Mouse (Mus musculus): ENCODE measurements around the gene Saxo2. TPM values are rescaled to one million over a fixed set of nuclear protein-coding genes. Genes with fewer than 3 reads are reported as not detected.

The Saxo2 gene
- polyA plus RNA-seq, 1 experiment from 2014 or later: 6.1 TPM

DNA sequence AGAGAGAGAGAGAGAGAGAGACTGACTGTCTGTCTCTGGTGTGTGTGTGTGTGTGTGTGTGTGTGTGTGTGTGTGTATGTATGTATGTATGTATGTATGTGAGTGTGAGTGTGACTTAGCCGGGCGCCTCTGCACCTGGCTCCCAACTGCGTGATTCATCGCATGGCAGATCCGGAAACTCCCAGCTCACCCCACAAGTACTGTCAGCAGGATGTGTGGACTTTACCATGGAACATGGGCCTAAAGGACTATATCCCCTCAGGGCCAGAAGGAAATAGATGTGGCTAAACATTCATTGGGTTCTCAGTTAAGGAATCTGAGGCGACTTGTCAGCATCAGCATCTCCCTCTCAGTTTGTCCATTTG, 735 bp upstream of the Saxo2 start:
- peak overlapping the region; percentile 58 for H3K4me3 ChIP-seq (ENCODE audit: low read depth, low read length)
- no peaks in the 10 kb centered on the region for H3K27me3 ChIP-seq (replicated peaks; ENCODE audit: control insufficient read depth, insufficient read depth, low read length)
- ATAC-seq (replicated peaks; ENCODE audit: low FRiP score, low TSS enrichment, low read depth) (peak; percentile 37), DNase-seq (ENCODE audit: low spot score) (no peak)
- peak overlapping the region; percentile 59 for H3K4me2 ChIP-seq (ENCODE audit: low read length)
- H3K4me1 ChIP-seq (replicated peaks; ENCODE audit: control insufficient read depth, insufficient read depth, low read length): peaks cover 7% of the 10 kb centered on the region; the same call in 1 of the 2 replicates
- no peaks in the 10 kb centered on the region for H3K9me3 ChIP-seq (ENCODE audit: control insufficient read depth, low read length)
- H3K9ac ChIP-seq (ENCODE audit: low read length): peak overlapping the region; percentile 64
- 13% methylated on average over 6 of the region's 6 CpGs for WGBS
- H3K27ac ChIP-seq (ENCODE audit: low read depth): no peak overlapping the region
- peaks cover 17% of the 10 kb centered on the region; the same call in 1 of the 2 replicates for H3K36me3 ChIP-seq (ENCODE audit: control insufficient read depth, insufficient read depth, low read length)

- H3K27ac ChIP-seq (ENCODE audit: low read depth): no peak overlapping the region
- WGBS: 27% methylated on average over 4 of the region's 4 CpGs
These were observed 419 bp downstream of the Saxo2 start for GRCm38 (mm10) chr7:82647909-82648308.

GRCm38 (mm10) chr7:82647183-82647582, 1.1 kb downstream of the Saxo2 start:
- no peak overlapping the region for H3K4me2 ChIP-seq (ENCODE audit: low read length)
- no peak overlapping the region for H3K4me3 ChIP-seq (ENCODE audit: low read depth, low read length)
- ATAC-seq (replicated peaks; ENCODE audit: low FRiP score, low TSS enrichment, low read depth) (no peak), DNase-seq (ENCODE audit: low spot score) (no peak)
- no peak overlapping the region for H3K27ac ChIP-seq (ENCODE audit: low read depth)
- H3K9me3 ChIP-seq (ENCODE audit: control insufficient read depth, low read length): no peaks in the 10 kb centered on the region
- peaks cover 7% of the 10 kb centered on the region; the same call in 1 of the 2 replicates for H3K4me1 ChIP-seq (replicated peaks; ENCODE audit: control insufficient read depth, insufficient read depth, low read length)
- H3K9ac ChIP-seq (ENCODE audit: low read length): no peak overlapping the region
- H3K27me3 ChIP-seq (replicated peaks; ENCODE audit: control insufficient read depth, insufficient read depth, low read length): no peaks in the 10 kb centered on the region
- peaks cover 13% of the 10 kb centered on the region; the same call in 1 of the 2 replicates for H3K36me3 ChIP-seq (ENCODE audit: control insufficient read depth, insufficient read depth, low read length)
- 88% methylated on average over 3 of the region's 3 CpGs for WGBS

More at GRCm38 (mm10) chr7:82647909-82648308, 419 bp downstream of the Saxo2 start:
- peaks cover 16% of the 10 kb centered on the region; the same call in 1 of the 2 replicates for H3K36me3 ChIP-seq (ENCODE audit: control insufficient read depth, insufficient read depth, low read length)
- DNase-seq (ENCODE audit: low spot score) (no peak), ATAC-seq (replicated peaks; ENCODE audit: low FRiP score, low TSS enrichment, low read depth) (peak; percentile 9; the same call in 1 of the 2 replicates)
- peaks cover 7% of the 10 kb centered on the region; the same call in 1 of the 2 replicates for H3K4me1 ChIP-seq (replicated peaks; ENCODE audit: control insufficient read depth, insufficient read depth, low read length)
- H3K9ac ChIP-seq (ENCODE audit: low read length): peak overlapping the region; percentile 64
- no peaks in the 10 kb centered on the region for H3K27me3 ChIP-seq (replicated peaks; ENCODE audit: control insufficient read depth, insufficient read depth, low read length)
- peak overlapping the region; percentile 58 for H3K4me3 ChIP-seq (ENCODE audit: low read depth, low read length)
- H3K4me2 ChIP-seq (ENCODE audit: low read length): peak overlapping the region; percentile 59
- no peaks in the 10 kb centered on the region for H3K9me3 ChIP-seq (ENCODE audit: control insufficient read depth, low read length)

- Histone ChIP-seq H3K27ac (ENCODE audit: low read depth) (no peak overlapping the region), H3K27me3 (replicated peaks; ENCODE audit: control insufficient read depth, insufficient read depth, low read length) (no peaks in the 10 kb centered on the region), H3K4me2 (ENCODE audit: low read length) (no peak overlapping the region), H3K9me3 (ENCODE audit: control insufficient read depth, low read length) (no peaks in the 10 kb centered on the region), H3K9ac (ENCODE audit: low read length) (no peak overlapping the region), H3K36me3 (ENCODE audit: control insufficient read depth, insufficient read depth, low read length) (no peaks in the 10 kb centered on the region), H3K4me1 (replicated peaks; ENCODE audit: control insufficient read depth, insufficient read depth, low read length) (no peaks in the 10 kb centered on the region), H3K4me3 (ENCODE audit: low read depth, low read length) (no peak overlapping the region)
- ATAC-seq (replicated peaks; ENCODE audit: low FRiP score, low TSS enrichment, low read depth) (no peak), DNase-seq (ENCODE audit: low spot score) (peak; percentile 92)
- WGBS: 9% methylated on average over 7 of the region's 7 CpGs
These were observed 23.0 kb downstream of the Saxo2 start for GRCm38 (mm10) chr7:82625342-82625741.

DNA sequence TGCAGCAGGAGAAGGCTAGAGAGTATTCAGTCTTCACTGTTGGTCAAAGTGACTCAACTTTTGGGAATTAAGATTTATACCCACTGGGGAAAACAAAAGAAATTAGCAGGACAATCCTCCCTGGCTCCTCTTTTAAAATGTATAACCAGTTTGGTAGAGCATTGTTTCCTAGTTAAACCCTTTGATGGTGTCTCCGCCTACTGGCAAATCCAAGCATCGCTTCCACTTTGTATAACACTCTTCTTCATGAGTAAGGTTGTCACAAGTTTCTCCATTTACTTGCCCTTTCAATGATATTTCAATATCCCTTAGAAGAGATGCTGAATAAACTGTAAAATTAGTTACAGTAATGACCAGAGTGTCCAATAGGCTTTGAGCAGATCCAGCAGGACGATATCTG, 38.7 kb downstream of the Saxo2 start:
- Histone ChIP-seq H3K4me3 (ENCODE audit: low read depth, low read length) (no peak overlapping the region), H3K9me3 (ENCODE audit: control insufficient read depth, low read length) (no peaks in the 10 kb centered on the region), H3K4me2 (ENCODE audit: low read length) (no peak overlapping the region), H3K4me1 (replicated peaks; ENCODE audit: control insufficient read depth, insufficient read depth, low read length) (no peaks in the 10 kb centered on the region), H3K36me3 (ENCODE audit: control insufficient read depth, insufficient read depth, low read length) (no peaks in the 10 kb centered on the region), H3K27ac (ENCODE audit: low read depth) (no peak overlapping the region), H3K27me3 (replicated peaks; ENCODE audit: control insufficient read depth, insufficient read depth, low read length) (no peaks in the 10 kb centered on the region), H3K9ac (ENCODE audit: low read length) (no peak overlapping the region)
- WGBS: 66% methylated on average over 3 of the region's 3 CpGs
- DNase-seq (ENCODE audit: low spot score) (no peak), ATAC-seq (replicated peaks; ENCODE audit: low FRiP score, low TSS enrichment, low read depth) (no peak)

DNA sequence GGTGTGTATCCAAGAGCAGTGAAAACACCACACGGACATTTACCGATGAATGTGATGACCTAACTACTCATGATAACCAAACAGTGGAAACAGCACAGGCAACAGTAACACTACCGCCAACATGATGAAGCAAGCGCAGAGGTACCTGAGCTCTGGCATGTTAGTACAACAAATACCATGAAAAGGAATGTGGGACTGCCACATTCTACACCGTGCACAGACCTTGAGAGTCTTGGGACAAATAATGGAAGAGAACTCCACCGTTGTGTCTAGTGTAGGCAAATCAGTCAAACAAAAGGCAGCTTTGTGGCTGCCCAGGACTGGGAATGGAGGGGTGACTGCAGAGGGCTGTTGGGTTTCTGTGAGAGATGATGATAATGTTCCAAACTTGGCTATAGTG, 42.9 kb downstream of the Saxo2 start:
- ATAC-seq (replicated peaks; ENCODE audit: low FRiP score, low TSS enrichment, low read depth) (no peak), DNase-seq (ENCODE audit: low spot score) (no peak)
- Histone ChIP-seq H3K27ac (ENCODE audit: low read depth) (no peak overlapping the region), H3K36me3 (ENCODE audit: control insufficient read depth, insufficient read depth, low read length) (no peaks in the 10 kb centered on the region), H3K9ac (ENCODE audit: low read length) (no peak overlapping the region), H3K4me3 (ENCODE audit: low read depth, low read length) (no peak overlapping the region), H3K9me3 (ENCODE audit: control insufficient read depth, low read length) (no peaks in the 10 kb centered on the region), H3K27me3 (replicated peaks; ENCODE audit: control insufficient read depth, insufficient read depth, low read length) (no peaks in the 10 kb centered on the region), H3K4me2 (ENCODE audit: low read length) (no peak overlapping the region), H3K4me1 (replicated peaks; ENCODE audit: control insufficient read depth, insufficient read depth, low read length) (no peaks in the 10 kb centered on the region)
- 77% methylated on average over 6 of the region's 6 CpGs for WGBS

DNA sequence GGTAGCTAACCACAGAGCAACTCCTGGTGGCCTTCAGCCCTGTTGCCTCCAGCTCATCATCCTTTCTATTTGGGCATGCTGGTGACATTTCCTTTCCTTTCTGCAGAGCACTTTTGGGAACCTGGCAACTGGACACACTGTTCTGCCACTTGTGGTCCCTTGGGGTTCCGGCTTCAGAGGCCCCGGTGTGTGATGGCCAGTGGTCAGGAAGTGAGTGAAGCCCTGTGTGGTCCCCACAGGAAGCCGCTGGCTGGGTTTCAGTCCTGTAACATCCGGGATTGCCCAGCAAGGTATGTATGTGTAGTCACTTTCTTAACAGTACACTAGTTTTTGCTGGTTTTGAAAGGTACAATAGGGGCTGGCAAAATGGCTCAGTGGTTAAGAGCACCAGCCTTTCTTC, 46.3 kb downstream of the Saxo2 start:
- Histone ChIP-seq H3K4me3 (ENCODE audit: low read depth, low read length) (no peak overlapping the region), H3K36me3 (ENCODE audit: control insufficient read depth, insufficient read depth, low read length) (no peaks in the 10 kb centered on the region), H3K9ac (ENCODE audit: low read length) (no peak overlapping the region), H3K27me3 (replicated peaks; ENCODE audit: control insufficient read depth, insufficient read depth, low read length) (no peaks in the 10 kb centered on the region), H3K9me3 (ENCODE audit: control insufficient read depth, low read length) (no peaks in the 10 kb centered on the region), H3K4me2 (ENCODE audit: low read length) (no peak overlapping the region), H3K27ac (ENCODE audit: low read depth) (no peak overlapping the region), H3K4me1 (replicated peaks; ENCODE audit: control insufficient read depth, insufficient read depth, low read length) (no peaks in the 10 kb centered on the region)
- 77% methylated on average over 4 of the region's 4 CpGs for WGBS
- ATAC-seq (replicated peaks; ENCODE audit: low FRiP score, low TSS enrichment, low read depth): no peak
- DNase-seq (ENCODE audit: low spot score): no peak

DNA sequence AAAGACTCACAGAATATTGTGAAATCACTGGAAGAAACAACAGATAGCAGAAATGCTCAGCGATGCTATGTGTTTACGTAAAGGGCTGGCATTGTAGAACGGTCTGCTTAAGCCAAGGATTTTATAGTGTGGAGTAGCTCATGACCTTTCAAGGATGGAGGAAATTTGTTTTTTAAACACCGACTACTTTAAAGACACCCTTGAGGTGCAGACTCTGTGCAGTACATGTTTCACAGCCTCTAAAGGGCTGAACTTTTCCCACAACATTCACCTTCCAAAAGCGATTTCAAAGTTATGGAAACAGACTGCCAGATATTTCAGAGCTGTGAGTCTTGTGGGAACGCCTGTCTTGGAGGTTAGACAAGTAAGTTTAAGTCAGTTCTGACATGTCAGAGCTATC, 57.4 kb downstream of the Saxo2 start:
- Histone ChIP-seq H3K4me3 (ENCODE audit: low read depth, low read length) (no peak overlapping the region), H3K27me3 (replicated peaks; ENCODE audit: control insufficient read depth, insufficient read depth, low read length) (no peaks in the 10 kb centered on the region), H3K9me3 (ENCODE audit: control insufficient read depth, low read length) (no peaks in the 10 kb centered on the region), H3K4me2 (ENCODE audit: low read length) (no peak overlapping the region), H3K27ac (ENCODE audit: low read depth) (no peak overlapping the region), H3K36me3 (ENCODE audit: control insufficient read depth, insufficient read depth, low read length) (no peaks in the 10 kb centered on the region), H3K4me1 (replicated peaks; ENCODE audit: control insufficient read depth, insufficient read depth, low read length) (no peaks in the 10 kb centered on the region), H3K9ac (ENCODE audit: low read length) (no peak overlapping the region)
- ATAC-seq (replicated peaks; ENCODE audit: low FRiP score, low TSS enrichment, low read depth) (no peak), DNase-seq (ENCODE audit: low spot score) (no peak)
- 49% methylated on average over 6 of the region's 6 CpGs for WGBS

All from intestine, embryonic 14.5 days (tissue).